Mouse (Mus musculus) olfactory bulb, adult 2 months (tissue): ENCODE data around the gene Loxl3. TPM values are rescaled to one million over a fixed set of nuclear protein-coding genes. Genes with fewer than 3 reads are reported as not detected.

ENCODE experiments used
- H3K27ac ChIP-seq: fragments of 200-500 bp; 2 replicates; pipeline ENCODE4 v1.5.1; 2012; ENCODE audit warnings: low read depth, low read length; ENCODE audit not compliant: insufficient read depth
- H3K4me1 ChIP-seq: fragments of 200-500 bp; 2 replicates; pipeline ENCODE4 v1.6.1; 2012; ENCODE audit warnings: low read length; ENCODE audit not compliant: control insufficient read depth, insufficient read depth
- H3K4me3 ChIP-seq: fragments of 200-500 bp; 2 replicates; pipeline ENCODE4 v1.5.1; 2012; ENCODE audit warnings: mild to moderate bottlenecking, low read depth, low read length, moderate library complexity; ENCODE audit not compliant: insufficient read depth
- CTCF ChIP-seq: fragments of 200-500 bp; IDR thresholded peaks from 2 replicates; pipeline ENCODE4 v1.5.1; 2012; ENCODE audit warnings: low read depth, mild to moderate bottlenecking, low read length, moderate library complexity; ENCODE audit not compliant: insufficient read depth
- POLR2A ChIP-seq: fragments of 200-500 bp; IDR thresholded peaks from 2 replicates; pipeline ENCODE4 v1.6.1; 2012; ENCODE audit warnings: mild to moderate bottlenecking, low read depth, low read length, moderate library complexity; ENCODE audit not compliant: insufficient read depth
- whole genome bisulfite sequencing: fragments of 180-500 bp; shearing (Covaris S2); methylation state at CpG from one replicate; pipeline ENCODE4 v1.1.7; 2018; 5-methylcytosine and 5-hydroxymethylcytosine counted together
- polyA plus RNA-seq: library from polyadenylated mRNA; stranded (reverse); fragments of >200 nt; gene quantifications from 2 replicates; pipeline ENCODE4 v1.2.4, GENCODE M21; 2012; ENCODE audit warnings: low replicate concordance; ENCODE audit not compliant: missing spikeins, insufficient read depth, insufficient read length

Gene Loxl3
- polyA plus RNA-seq, 1 experiment, result not detected

GRCm38 (mm10) chr6:83086121-83087035, 52.4 kb downstream of the Loxl3 start, which contains the start of gene Lbx2:
TSS of gene Lbx2 (plus strand) at chr6:83086367.
- WGBS, result 5% methylated on average over 40 of the region's 42 CpGs

GRCm38 (mm10) chr6:83087205-83087925, 53.4 kb downstream of the Loxl3 start:
- H3K27ac ChIP-seq, result no peak overlapping the region
- WGBS, result 4% methylated on average over 47 of the region's 47 CpGs
- H3K4me1 ChIP-seq, result peaks cover 12% of the 10 kb centered on the region; the same call in 1 of the 2 replicates
- no peak overlapping the region for H3K4me3 ChIP-seq
- TF ChIP-seq POLR2A, result no peak
- no peak for TF ChIP-seq CTCF

More at GRCm38 (mm10) chr6:83086121-83087035, 52.4 kb downstream of the Loxl3 start, which contains the start of gene Lbx2:
- no peak within 1 kb of the TSS for H3K27ac ChIP-seq
- H3K4me3 ChIP-seq, result no peak within 1 kb of the TSS
- H3K4me1 ChIP-seq, result peaks cover 12% of the 10 kb centered on the region; the same call in 1 of the 2 replicates
- TF ChIP-seq POLR2A (no peak), CTCF (no peak)

- Histone ChIP-seq H3K27ac (no peak overlapping the region), H3K4me1 (peaks cover 12% of the 10 kb centered on the region; the same call in 1 of the 2 replicates), H3K4me3 (no peak overlapping the region)
- WGBS, result 14% methylated on average over 9 of the region's 9 CpGs
- no peak for TF ChIP-seq CTCF
- no peak for TF ChIP-seq POLR2A
These were observed 53.9 kb downstream of the Loxl3 start for GRCm38 (mm10) chr6:83087926-83088260.

GRCm38 (mm10) chr6:83092416-83093127, 58.6 kb downstream of the Loxl3 start:
- TF ChIP-seq CTCF, result no peak
- TF ChIP-seq POLR2A, result no peak
- 37% methylated on average over 6 of the region's 6 CpGs for WGBS

GRCm38 (mm10) chr6:83095968-83096367, 62.0 kb downstream of the Loxl3 start:
- Histone ChIP-seq H3K4me1 (no peaks in the 10 kb centered on the region), H3K27ac (no peak overlapping the region), H3K4me3 (no peak overlapping the region)
- 49% methylated on average over 6 of the region's 6 CpGs for WGBS
- TF ChIP-seq CTCF, result no peak
- no peak for TF ChIP-seq POLR2A

More at GRCm38 (mm10) chr6:83092416-83093127, 58.6 kb downstream of the Loxl3 start:
- H3K4me3 ChIP-seq, result no peak overlapping the region
- H3K27ac ChIP-seq, result no peak overlapping the region
- H3K4me1 ChIP-seq, result peaks cover 3% of the 10 kb centered on the region; the same call in 1 of the 2 replicates

GRCm38 (mm10) chr6:83098411-83098810, 64.4 kb downstream of the Loxl3 start:
- 56% methylated on average over 2 of the region's 2 CpGs for WGBS

GRCm38 (mm10) chr6:83101316-83101687, 67.3 kb downstream of the Loxl3 start, which contains the start of the genes Ccdc142 and Gm42688:
TSS of gene Ccdc142 (plus strand) at chr6:83101601.
TSS of gene Gm42688 (plus strand) at chr6:83101617.
- no peak for TF ChIP-seq POLR2A
- TF ChIP-seq CTCF, result no peak
- H3K4me3 ChIP-seq, result peak within 1 kb of the TSS; percentile 70
- under 1% methylated on average over 25 of the region's 25 CpGs for WGBS
- 0 out of 2 replicates have a peak within 1 kb of the TSS, but pooled peaks have one; percentile 10 for H3K27ac ChIP-seq
- peaks cover 18% of the 10 kb centered on the region for H3K4me1 ChIP-seq

More at GRCm38 (mm10) chr6:83098411-83098810, 64.4 kb downstream of the Loxl3 start:
- H3K27ac ChIP-seq, result no peak overlapping the region
- TF ChIP-seq POLR2A (no peak), CTCF (no peak)
- H3K4me3 ChIP-seq, result no peak overlapping the region
- peaks cover 16% of the 10 kb centered on the region for H3K4me1 ChIP-seq
